Mouse (Mus musculus) right cerebral cortex, postnatal 10 days (tissue): ENCODE results near the gene Klhl10.

Experiments
- DNase-seq, 2 experiments: peaks; one replicate each; pipeline ENCODE4 v3.0.0; 2021; ENCODE audit warnings: low spot score in 2 of 2

The Klhl10 gene

GRCm38 (mm10) chr11:100408076-100408834 is 33.5 kb upstream of the Klhl10 start:
- DNase-seq = peak; percentile 67 to 76

DNA sequence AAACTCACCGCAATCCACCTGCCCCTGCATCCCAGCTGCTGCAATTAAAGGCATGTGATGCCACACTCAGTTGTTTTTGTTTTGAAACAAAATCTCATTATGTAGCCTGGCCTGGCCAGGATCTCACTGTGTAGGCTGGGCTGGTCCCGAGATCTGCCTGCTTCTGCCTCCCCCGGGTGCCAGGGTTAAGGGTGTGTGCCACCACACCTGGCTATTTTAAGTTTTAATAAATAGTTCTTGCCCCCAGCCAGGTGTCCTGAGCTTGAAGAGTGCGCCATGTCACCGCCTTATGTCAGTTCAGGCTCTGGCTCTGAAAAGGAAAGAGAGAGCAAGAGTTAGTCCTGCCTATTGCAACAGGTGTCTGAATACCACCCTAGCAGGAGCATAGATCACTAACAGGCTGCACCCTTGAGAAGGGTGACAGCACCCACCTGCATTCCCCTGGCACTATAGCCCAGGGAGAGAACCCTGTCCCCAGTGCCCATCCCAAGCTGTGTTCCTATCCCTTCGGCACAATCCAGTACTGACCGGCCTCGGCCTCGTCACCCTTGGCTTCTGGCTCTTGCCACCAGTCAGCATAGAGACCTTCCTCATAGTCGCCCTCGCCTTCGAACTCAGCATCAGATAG is 32.8 kb upstream of the Klhl10 start:
- no peak for DNase-seq

DNA sequence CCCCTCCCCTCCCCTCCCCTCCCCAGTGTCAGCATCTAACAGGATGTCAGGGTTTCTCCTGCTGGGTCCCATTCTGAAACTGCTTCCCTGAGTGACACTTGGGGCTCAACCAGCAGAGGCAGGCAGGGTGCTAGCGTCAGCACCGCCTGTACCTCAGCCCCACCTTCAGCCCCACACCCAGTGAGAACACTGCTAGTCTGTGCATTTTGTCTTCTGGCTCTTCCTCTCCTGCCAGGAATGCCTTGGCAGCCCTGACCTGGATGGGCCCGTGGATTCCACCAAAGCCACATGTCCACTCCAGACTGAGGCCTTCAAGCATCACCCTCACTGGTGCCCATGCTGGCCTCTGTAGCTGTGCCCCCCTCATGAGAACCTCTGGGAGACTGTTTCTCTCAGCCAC is 32.0 kb upstream of the Klhl10 start:
- DNase-seq = no peak

GRCm38 (mm10) chr11:100411736-100412135 is 30.0 kb upstream of the Klhl10 start:
- no peak for DNase-seq

DNA sequence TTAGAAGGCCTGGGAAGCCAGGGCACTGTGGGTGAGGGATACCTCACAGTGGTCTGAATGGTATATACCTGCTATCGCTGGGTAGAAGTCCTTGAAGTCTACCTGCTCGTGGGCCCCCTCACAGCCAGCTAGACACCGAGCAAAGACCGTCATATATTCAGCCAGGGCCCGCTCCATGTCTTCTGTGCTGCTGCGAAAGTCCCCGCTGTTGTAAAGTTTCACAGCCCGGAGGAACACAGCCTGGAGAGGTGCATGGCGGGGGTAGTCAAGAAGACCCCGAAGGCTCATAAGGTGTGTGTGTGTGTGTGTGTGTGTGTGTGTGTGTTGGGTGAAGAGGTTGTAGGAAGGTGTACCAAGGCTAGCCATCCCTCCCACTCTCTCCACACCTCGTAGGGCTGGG is 28.2 kb upstream of the Klhl10 start:
- DNase-seq = no peak

DNA sequence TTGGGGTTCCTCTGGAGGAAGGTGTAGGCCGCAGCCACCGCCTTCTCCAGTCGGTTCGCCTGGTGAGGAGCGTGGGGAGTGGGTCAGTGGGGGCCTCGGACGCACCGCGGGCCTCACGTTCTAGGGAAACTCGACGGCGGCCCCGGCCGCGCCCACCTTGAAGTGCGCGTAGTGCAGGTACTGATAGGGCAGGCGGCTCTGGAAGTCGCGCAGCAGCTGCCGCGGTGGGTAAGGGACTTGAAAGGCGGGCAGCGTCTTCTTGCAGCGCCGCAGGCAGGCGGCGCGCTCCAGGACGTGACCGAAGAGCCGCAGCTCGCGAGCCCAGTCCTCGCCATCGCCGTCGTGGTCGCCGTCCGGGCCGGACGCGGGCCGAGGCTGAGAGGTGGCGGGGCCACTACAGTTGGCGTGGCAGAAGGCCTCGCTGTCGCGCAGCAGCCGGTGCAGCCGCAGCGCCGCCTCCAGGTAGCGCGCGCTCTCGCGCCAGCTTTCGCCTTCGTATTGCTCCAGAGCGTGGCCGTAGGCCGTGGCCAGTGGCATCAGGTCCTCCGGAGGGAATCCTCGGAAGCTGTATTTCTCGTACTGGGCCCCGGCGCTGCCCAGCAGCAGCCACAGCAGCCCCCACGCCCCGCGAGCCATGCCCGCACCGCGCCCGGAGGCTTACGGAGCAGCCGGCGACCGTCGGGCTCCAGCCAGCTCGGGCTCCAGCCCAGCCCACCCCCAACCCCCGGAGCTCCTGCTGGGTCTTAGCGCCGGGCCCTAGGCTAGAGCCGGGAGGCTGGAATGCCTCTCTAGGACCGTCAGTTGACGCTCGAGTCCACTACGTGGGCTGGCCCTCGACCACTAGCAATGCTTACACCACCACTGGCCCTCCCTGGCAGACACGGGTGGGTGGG is 27.4 kb upstream of the Klhl10 start, which contains the start of gene P3h4:
TSS of gene P3h4 (minus strand) at position 816 of the 893 bp plus-strand sequence.
- DNase-seq = peak; percentile 75 to 79

DNA sequence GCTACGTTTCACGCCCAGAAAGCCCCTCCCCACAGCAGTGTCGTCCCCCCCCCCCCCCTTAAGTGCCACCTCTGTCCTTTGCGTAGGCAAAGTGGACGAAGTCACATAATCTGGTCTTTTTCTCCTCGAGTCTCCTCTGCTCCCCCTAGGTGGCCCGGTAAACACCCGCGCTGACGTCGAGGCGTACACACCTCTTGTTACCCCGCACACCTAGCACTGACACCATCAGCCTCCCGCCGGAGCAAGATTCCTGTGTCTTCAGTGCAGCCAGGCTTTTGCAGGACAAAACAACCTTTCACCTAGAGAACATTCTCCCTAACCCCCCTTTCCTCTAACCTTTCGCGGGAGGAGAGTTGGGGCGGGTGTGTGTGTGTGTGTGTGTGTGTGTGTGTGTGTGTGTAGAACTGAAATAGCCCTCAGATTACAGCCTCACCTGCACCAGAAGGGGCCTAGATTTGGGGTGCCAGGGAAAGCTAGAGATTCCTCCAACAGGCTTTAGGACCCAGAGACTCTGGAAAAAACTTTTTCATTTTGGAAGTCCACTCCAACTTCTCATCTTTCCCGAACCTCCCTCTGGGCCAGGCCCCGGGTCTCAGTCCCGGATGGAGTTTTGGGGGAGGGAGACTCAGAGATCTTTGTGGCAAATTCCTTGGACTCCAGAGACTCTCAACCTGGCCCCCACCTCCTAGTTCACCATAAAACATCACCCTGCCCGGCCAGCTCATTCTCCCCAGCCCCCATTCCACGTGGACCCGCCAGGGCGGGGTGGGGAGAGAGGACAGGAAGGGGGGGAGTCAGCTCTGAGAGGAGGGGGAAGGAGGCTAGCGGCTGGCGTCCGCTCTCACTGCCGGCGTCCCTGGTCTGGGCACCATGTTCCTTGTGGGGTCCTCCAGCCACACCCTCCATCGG is 26.5 kb upstream of the Klhl10 start, which contains the start of gene Fkbp10:
TSS of gene Fkbp10 (plus strand) at position 784 of the 909 bp plus-strand sequence.
- no peak for DNase-seq

DNA sequence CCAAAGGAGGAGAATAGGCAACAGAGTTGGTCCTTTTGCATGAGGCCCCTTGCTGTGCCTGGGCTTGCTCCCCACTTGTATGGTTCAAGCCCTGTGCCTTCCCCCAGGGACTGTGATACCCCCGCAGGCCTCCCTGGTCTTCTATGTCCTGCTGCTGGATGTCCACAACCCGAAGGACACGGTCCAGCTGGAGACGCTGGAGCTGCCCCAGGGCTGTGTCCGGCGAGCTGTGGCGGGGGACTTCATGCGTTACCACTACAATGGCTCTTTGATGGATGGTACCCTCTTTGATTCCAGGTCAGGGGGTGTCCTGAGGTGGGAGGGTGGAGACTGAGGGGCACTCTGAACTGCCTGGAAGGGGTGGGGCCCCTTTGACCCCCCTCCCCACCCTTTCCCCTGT is 20.2 kb upstream of the Klhl10 start:
- no peak for DNase-seq

- no peak for DNase-seq
These were observed 17.9 kb upstream of the Klhl10 start for GRCm38 (mm10) chr11:100423836-100424235.

DNA sequence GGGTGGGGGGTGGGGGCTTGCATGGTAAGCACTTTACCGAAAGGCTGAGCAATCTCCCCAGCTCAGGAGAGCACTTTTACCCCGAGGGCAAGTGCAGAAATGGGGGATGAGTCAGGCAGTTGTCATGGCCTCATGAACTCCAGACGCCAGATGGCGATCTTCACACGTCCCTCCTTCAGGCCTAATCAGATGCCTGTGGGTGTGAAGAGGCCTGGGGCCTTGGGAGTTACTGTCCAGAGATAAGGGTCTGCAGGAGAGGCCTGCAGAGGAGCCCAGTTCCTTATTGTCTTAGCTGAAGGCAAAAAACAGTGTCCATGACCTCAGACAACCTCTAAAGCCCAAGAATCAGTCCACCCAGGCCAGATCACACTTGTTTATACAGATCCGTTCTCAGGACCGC is 15.9 kb upstream of the Klhl10 start:
- DNase-seq = peak; percentile 66 to 74

GRCm38 (mm10) chr11:100426820-100427219 is 14.9 kb upstream of the Klhl10 start:
- no peak for DNase-seq

GRCm38 (mm10) chr11:100428612-100429199 is 13.0 kb upstream of the Klhl10 start:
- DNase-seq = peak; percentile 56 to 58

GRCm38 (mm10) chr11:100430052-100430451 is 11.7 kb upstream of the Klhl10 start:
- no peak for DNase-seq

DNA sequence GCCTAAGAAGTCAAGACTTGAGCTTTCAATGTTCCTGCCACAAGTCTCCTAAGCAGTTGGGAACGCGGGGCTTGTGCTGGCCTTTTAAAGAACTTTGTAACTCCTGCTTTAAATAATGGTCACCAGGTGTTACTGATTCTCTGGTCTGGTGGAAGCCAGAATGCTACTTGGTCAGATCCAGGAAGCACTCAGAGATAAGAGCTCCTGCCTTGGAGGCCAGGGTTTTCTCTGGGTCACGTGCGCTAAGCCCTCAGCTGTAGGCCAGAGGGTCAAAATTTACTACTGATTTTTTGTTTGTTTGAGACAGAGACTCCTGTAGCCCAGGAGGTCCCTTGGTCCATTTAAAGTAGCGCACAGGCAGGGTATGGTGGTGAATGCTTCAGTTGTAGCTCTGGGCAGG is 9.7 kb upstream of the Klhl10 start:
- DNase-seq = no peak

DNA sequence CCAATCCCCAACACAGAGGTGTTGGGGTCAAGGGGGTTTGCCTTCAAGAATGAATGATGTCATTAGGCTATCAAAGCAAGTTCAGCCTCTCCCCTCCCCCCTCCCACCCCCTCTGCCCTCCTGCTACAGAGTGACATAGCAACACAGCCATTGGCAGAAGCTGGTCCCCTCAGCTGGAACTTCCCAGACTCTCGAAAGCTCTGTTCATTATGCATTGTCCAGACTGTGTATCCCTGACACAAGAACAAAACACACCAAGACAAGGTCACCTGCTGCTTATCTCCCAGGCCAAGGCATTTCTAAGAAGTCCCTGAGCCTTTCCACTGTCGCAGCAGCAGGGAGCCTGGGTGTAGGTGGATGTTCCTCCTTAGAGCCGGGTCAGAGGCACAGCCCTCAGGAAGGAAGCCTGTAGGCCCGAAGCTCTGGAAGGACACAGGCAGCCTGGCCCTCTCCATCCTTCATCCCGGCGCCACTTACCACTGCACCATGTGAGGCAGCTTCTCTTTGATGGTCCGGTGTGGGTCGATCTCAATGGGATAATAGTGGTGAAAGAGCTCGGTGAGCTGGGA is 6.0 kb upstream of the Klhl10 start:
- no peak for DNase-seq

DNA sequence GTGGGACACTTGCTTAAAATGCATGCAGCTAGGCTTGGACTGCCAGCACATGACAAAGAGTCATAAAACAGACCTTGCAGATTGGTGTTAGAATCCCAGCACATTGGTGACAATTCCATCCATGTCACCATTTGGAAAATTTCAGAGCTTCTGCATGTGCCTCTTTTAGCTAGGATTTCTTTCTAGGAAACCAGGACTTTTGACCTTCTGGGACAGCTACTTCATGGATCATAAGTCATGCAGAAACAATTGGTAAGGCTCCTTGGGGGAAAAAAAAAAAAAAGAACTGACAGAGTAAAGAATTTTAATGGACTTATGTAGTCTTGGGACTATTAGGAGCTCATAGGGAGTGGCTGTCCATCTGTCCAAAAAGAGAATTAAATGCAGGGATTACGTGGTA is 3.8 kb upstream of the Klhl10 start:
- no peak for DNase-seq

- peak; percentile 91 for DNase-seq
These were observed 810 bp upstream of the Klhl10 start for GRCm38 (mm10) chr11:100440691-100441522.

DNA sequence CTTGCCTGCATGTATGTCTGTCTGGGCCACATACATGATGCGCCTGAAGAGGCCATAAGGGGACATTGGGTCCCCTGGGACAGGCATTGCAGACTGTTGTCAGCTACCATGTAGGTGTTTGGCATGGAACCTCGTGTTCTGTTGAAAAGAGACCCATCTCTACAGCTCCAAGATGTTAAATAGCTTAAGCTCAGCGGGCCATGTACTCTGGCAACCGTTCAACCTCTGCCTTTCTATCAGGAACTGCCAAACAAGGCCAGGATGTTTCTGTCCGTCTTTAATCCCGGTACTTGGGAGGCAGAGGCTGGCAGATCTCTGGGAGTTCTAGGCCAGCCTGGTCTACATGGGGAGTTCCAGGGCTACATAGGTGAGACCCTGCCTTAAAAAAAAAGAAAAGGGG is 908 bp downstream of the Klhl10 start:
- no peak for DNase-seq

DNA sequence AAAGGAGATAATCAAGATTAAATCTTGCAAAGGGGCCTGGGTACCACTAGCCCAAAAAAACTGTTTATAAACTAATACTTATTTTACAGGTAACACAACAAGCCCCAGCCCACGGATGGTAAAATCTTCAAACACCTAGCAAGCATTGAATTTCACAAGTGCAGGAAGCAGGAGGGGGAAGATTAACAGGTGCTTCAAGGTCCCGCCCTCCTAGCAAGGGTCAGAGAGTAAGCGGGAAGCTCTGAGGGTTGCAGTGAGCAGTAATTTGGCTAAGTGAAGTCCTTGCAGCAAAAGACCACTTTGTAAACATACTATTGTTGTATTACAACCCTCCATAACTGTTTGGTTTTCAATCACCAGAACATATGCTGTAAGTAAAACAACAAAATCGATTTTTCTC is 15.5 kb downstream of the Klhl10 start:
- no peak for DNase-seq

- DNase-seq = no peak
These were observed 16.0 kb downstream of the Klhl10 start for GRCm38 (mm10) chr11:100457711-100458110.
